Mouse (Mus musculus): ENCODE data around the gene Dpf3. TPM values are rescaled to one million over a fixed set of nuclear protein-coding genes. Genes with fewer than 3 reads are reported as not detected.

Dpf3 gene
- total RNA-seq, 2 experiments from 2014 or later = 16.3 to 22.3 TPM

DNA sequence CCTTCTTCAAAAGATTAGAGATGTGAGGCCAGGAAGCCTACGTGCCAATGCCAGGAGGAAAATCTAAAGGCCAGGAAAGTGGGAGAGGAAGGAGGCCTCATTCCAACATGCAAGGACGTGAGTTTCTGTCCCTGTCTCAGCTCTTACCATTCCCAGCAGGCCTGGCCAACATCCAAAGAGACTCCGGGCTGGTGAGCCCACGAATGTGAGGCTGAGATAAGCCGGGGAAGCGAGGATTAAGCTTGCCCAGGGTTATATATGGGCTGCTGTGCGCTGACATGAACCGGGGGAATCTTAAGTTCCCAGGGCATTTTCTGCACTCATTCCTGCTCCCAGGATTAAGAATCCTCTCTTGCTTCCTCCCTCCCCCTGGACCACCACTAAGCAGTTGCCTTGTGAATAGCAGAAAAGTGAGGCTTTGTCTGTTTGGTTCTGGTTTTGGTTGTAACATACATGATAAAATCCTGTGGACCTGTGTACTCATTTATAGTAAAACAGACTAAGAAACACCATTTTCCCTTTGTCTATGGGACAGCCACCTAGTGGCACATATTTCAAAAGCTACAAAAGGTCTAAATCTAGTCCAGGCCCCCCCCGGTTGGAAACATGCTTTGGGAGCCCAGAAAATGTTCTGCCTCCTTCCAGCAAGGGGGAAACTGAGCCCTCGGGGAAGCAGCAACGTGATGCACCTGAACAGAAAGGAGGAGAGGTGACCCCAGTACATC is 62.6 kb downstream of the Dpf3 start:
- intact Hi-C loops (cut with DNase I) = loop anchor here (5.0 kb wide), 1 partner anchor 313 kb away; no protein-coding TSS in a partner anchor
- DNase-seq = peak; percentile 39 to 48

DNA sequence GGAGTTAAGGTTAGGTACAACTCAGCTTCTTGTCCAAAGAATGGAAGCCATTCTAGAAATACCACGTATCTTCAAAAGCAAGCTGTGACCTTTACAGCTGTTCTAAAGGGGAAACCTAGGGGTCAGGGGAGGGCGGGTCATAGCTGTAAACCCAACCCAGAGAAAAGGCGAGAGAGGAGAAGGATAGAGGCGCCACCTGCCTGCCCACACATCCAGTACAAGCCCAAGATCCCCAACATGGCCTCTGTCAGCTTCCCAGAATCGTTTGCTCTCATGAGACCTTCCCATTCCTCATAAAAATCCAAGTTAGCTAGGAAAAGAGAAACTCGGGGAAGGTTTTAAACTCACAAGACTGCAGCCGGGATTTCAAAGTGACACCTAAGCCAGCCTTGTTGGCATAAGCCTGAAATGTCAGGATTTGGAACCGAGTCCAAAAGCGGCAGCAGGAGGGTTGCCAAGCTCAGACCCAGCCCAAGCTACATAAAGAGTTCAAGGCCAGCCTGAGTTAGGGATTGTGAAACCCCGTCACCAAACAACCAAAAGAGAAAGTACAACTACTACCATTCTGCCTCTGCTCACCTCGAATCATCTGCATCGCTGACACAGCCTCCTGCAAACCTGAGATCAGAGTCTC is 63.3 kb downstream of the Dpf3 start:
- intact Hi-C loops (cut with DNase I) = no loop called here
- no peak for DNase-seq

DNA sequence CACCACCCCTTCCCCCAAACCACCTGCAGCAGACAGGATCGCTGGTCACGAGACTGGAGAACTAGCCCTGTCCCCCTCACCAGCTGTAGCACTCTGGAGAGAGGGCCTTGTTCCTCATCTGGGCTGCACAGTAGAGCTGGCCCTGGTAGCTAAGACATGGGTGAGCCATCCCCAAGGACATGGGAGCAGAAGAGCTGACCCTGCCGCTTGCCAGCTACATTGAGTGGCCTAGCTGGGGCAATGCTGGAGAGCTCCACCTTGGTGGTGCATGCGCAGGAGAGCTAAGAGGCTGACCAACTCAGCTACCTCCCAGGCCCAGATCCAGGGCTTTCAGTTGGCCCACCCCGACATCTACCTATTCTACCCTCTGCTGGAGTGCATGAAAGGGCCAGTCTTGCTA is 67.2 kb downstream of the Dpf3 start:
- DNase-seq = no peak
- intact Hi-C loops (cut with DNase I) = no loop called here

DNA sequence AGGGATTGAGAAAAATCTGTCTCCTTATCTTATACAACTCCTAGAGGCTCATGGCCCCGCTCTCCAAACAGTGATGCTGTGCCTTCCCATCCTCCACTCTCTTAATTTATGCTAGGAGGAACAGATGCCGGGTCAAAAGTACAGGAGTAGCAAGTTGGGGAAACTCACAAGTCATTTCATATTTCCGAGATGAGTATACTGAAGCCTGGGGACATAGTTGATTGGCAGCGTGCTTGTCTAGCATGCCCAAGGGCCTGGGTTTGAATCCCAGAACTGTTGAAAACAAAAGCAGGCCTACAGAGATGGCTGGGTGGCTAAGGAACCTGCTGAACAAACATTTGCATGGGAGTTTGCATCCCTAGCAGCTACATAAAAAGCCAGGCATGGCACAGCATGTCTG is 72.3 kb downstream of the Dpf3 start:
- no peak for DNase-seq
- intact Hi-C loops (cut with DNase I) = no loop called here

DNA sequence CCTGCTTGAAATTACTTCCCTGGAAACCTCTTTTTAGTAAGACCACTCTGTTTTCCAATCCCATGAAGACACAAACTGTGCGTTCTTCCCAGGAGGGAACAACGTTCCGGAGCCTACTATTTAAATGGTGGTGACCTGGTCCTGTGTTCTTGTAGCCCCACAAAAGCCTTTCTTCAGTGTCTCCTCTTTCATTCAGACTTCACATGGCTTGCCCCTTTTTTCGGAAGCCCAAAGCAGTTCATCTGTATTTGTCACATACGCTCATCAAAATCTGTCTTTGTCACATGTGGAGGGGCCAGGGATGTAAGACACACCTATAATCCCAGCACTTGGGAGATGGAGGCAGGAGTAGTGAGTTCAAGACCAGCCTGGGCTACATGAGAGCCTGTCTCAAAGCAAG is 73.8 kb downstream of the Dpf3 start:
- intact Hi-C loops (cut with DNase I) = loop anchor here (2.0 kb wide), 1 partner anchor 73 kb away; the partner anchor contains the start of gene Dpf3
- no peak for DNase-seq

DNA sequence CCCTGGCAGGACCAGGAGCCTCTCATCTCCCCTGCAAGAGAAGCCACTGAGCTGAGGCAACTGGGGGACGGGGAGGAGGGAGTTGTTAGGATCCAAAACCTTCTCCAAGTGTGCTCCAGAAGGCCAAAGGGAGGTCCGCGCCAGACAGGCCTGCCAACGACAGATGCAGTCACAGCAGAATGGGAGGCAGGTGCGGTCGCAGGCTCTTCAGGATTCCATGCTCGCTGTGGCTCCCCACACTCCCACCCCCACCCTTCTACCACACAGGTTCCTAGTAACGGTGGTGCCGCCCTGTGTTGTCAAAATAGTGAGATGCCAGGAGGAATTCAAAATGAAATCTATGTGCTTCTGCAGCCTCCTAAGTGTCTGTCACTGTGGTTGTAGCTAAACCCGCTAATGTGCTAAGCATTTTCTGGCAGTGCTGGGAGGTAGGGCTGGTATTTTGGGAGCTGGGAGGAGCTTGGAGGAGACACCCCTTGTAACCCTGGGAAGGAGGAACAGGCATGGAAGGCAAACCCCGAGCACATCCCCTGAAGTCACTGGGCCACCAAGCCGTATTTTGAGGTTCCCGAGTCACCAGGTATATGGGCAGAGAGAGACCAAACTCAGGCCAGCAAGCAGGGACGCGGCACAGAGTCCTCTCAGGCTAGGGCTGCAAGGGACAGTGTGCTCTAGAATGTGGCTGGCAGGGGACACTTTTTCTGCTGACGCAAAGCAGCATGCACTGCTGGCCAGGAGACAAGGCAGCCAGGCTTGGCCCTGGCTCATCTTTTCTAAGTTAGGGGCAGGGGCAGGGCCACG is 75.6 kb downstream of the Dpf3 start:
- DNase-seq = peak; percentile 41 to 57
- intact Hi-C loops (cut with DNase I) = loop anchor here (1.0 to 2.0 kb wide), 2 partner anchors 36 to 75 kb away; partner anchors contain the start of gene Dpf3

DNA sequence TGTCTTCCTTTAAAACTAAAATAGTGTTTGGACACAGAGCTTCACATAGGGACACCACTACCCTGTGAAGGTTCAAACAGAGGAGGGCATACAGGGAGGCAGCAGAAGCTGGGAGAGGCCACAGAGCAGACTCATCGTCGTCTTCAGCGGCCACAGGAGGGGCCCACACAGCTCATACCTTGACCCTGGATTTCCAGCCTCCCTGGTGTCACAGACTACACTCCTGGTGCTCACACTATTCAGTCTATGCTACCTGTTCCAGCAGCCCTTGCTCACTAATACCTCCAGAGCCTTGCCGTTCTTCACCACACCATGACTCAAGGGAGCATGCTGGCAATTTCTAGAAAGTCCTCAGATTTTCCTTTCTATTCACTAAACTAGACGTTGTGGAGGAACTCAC is 76.5 kb downstream of the Dpf3 start:
- no peak for DNase-seq
- intact Hi-C loops (cut with DNase I) = loop anchor here (1.0 kb wide), 1 partner anchor 35 kb away; no protein-coding TSS in a partner anchor

DNA sequence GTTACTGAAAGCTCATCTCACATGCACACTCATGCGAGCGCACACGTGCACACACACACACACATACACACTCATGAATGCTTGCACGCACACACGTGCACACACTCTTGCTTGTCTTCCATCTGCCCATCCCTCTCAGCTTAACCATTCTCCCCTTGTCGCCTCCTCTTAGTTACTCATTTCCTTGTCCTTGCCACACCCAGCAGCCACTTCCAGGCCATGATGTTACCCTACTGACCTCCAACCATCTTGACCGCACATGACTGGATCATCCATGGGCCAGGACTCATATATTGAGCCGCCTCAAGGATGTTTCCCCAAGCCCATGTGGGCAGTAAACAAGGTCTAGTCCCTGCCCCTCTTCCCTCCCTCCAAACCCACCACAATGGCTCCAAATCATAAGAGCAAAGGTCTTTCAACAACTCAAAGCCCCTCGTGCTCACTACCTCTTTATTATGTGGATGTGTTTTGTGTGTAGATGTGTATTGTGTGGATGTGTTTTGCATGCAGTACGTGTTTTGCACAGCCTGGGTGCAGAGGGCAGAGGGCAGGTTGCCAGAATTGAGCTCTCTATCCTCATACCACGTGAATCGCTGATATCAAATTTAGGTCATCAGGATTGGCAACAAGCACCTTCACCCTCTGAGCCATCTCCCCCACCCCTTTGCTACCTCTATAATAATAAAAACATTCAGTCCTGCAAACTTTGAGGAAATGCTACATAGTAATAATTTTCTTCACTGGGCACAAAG is 82.0 kb downstream of the Dpf3 start:
- intact Hi-C loops (cut with DNase I) = no loop called here
- DNase-seq = no peak

DNA sequence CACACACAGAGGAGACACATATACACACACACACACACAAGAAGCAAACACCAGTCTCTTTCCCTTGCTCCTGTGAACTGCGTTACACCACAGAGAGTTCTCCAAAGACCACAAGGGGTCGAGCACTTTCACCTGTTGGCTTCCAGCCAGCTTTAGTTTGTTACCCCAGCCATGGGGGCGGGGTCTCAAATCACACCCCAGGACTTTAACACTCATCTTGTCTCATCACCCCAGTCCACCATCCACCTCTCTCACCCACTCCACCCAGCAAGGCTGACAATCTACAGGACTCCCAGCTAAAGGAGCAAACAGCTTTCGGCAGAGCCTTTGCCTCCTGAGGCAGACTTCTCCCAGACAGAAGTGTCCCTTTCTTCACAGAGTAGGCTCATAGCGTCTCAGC is 85.2 kb downstream of the Dpf3 start:
- intact Hi-C loops (cut with DNase I) = no loop called here
- no peak for DNase-seq

DNA sequence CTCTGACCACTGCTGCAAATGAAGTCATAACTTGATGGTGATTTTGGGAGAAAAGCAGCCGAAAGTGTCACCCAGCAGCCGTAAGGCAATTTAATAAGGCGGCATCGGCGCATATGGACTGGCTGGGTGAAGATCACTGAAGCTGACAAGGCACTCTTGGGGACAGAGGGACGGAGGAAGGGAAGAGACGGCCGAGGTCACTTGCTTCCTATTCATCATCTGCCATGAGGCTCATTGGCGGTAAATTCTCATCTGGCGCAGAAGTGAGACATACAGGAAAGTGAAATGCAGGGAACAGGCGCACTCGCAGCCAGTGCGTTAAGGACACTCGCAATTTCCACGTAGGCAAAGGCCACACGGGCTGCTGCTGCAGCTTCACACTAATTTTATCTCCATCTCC is 95.5 kb downstream of the Dpf3 start:
- intact Hi-C loops (cut with DNase I) = no loop called here
- DNase-seq = no peak

DNA sequence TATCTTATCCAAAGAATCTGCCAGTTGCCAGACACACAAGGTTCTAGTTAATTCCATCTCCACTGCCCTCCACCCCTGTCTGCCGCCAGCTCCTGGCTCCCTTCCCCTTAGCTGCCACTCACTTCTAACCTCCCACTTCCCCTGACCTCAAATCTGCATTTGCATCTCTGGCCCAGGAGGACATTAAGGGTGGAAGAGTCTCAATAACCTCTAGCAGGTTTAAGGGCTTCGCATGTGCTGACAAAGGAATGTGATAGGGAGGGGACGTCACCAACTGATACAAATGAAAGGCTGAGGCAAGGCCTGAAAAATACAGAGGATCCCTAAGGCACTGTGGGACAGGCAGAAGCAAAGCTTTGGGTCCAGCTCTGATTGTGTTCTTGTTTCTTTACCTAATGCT is 100.0 kb downstream of the Dpf3 start:
- no peak for DNase-seq
- intact Hi-C loops (cut with DNase I) = no loop called here

DNA sequence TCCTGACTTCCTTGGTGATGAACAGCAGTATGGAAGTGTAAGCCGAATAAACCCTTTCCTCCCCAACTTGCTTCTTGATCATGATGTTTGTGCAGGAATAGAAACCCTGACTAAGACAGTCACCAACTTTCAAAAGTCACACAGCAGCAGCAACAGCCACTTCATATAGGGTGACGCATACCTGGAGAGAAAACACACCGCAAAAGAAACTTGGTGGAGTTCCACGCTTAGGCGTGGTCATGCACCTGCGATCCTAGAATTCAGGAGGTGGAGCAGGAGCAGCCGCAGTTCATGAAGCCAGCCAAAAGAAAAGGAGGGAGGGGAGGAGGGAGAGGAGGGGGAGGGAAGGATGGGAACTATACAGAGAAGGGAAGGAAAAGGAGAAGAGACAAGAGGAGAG is 106.4 kb downstream of the Dpf3 start:
- DNase-seq = no peak
- intact Hi-C loops (cut with DNase I) = no loop called here

DNA sequence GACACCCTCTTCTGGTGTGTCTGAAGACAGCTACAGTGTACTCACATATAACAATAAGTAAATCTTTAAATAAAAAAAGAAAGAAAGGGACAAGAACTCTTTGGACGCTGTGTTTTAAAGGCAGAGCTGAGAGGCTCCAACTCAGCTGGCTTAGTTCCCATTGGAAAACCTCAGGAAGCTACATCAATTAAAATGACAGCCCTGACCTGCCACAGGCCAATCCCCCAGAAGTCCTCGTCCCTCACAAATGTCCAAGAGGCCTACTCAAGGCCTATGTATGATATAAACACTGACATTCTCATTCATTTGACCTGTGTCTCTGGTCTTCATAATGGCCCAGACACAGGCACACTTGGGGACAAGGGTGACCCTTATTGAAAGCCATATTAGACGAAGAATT is 107.5 kb downstream of the Dpf3 start:
- intact Hi-C loops (cut with DNase I) = no loop called here
- no peak for DNase-seq

DNA sequence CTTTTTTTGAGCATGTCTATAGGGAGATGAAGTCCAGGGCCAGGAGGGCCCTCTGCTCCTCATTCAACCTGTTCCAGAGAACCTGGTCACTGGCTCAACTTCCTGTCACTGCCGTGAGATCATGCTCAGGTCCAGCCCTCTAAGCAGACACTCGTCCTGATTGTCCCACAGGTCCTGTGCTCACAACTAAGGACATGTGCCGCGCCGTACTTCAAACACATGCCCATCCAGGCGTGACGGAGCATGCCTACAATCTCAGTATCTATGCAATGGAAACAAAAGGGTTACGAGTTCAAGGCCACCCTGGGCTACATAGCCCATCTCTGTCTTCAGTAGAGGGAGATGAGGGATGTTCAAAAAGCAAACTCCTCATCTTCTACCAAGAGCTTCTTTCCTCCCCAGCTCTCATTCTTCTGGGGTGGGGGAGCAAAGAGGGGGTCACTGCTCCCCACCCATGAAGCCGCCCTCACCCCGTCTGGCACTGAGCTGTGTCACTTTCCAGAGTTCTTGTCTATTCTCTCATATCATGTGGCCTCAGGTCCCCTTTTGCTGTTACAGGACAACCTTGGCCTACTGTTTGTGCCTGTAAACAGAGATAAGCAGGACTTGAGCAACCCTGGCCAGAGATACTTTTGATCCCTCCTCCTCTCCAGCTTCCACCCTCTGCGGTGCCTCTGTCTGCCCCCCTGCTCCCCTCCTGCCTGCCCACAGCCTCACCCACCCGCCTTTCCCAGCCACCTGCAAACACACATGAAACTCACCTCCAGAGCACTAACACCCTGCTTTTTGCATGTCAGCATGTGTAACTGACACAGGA is 112.3 kb downstream of the Dpf3 start:
- peak; percentile 20 to 29 for DNase-seq
- intact Hi-C loops (cut with DNase I) = no loop called here

DNA sequence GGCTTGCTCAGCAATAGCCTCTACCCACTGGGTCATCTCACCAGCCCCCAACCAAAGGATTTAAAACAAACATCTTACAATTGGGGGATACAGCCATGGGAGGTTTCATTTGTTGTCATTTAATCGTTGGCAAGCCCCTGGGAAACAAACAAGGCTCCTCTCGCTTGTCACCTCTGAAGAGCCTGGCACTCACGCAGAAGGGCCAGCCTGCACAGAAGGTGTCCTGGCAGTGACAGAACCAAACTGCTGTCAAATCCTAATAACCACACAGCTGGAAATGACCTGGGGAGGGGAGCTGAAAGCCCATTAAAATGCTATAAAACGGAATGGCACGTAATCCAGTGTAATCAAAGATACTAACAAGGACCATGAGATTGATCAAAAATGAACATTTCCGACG is 114.4 kb downstream of the Dpf3 start:
- intact Hi-C loops (cut with DNase I) = no loop called here
- DNase-seq = no peak

DNA sequence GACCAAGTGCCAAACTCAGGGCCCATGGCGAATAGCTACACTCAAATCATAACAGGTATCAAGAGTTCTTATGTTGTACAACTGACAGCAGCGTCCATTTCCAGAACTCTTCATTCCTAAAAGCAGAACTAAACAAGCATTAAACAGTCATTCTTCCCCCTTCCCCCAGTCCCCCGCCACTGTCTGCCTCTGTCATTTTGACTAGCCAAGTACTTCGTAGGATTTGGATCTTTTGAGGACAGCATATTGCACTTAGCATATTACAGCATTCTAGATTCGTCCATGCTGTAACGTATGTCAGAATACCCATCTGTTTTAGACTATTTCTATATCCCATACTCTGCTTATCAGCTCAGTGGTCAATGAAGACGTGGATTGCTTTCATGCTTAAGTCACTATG is 115.2 kb downstream of the Dpf3 start:
- no peak for DNase-seq
- intact Hi-C loops (cut with DNase I) = no loop called here

DNA sequence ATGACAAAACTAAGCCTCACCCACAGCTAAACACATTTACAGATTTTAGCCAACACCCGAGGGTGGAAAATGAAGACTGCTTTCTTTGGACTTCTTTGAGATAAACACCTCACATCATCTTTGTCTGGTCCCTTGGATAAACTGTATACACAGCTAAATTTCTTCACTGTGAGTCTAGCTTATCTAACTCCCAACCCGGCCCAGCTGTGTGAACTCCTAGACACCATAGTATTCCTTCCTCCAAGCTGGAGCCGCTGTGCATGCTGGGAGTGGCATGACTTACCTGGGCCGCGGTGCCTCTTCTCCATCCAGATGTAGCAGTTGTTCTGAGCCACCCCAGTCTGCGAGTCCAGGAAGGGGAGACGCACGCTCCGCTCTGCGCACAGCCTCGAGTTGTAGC is 117.3 kb downstream of the Dpf3 start:
- no peak for DNase-seq
- intact Hi-C loops (cut with DNase I) = no loop called here

DNA sequence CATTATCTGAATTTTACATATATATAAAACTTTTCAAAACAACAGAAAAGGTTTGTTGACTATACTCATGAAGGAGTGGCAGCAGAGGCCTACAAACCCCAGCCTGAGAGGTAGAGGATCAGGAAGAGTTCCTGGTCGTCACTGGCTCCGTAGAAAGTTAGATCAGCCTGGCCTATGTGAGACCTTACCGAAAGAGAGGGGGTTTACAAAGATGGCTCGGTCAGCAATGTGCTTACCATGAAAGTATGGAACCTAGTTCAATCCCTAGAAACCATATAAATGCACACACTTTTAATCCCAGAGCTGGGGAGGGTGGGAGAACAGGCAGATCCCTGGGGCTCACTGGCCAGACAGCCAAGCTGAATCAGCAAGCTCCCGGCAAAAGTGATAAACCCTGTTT is 118.1 kb downstream of the Dpf3 start:
- intact Hi-C loops (cut with DNase I) = loop anchor here (5.0 kb wide), 2 partner anchors 118 to 133 kb away; partner anchors contain the start of gene Dpf3
- DNase-seq = no peak

DNA sequence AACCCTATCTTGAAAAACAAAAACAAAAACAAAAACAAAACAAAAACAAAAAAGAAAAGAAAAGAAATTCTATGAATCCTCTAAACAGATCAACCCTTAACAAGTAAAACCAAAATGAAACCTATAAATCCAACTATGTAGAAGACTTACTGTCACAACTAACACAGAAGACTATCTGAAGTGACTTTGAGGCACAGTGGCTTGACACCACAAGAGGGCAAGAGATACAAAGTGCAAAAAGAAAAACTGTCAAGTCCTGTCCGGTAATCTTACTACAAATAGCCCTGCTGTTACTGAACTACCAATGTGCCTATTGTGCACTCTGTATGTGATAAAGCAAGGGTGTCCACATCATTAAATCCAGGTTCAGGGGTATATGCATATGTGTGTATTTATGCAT is 120.0 kb downstream of the Dpf3 start:
- DNase-seq = no peak

DNA sequence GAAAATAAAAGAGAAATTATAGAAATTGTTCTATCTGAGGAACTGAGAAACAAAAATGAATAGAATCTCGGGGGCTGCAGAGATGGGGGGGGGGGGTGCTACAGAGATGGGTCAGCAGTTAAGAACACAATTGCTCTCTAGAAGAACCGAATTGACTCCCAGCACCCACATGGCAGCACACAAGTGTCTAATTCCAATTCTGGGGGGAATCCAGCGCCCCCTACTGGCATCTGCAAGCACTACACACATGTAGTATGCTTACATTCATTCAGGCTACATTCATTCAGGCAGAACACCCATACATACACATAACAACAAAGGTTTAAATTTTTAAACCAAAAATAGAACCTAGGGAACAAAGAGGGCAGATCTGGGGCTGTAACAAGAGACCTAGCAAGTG is 122.7 kb downstream of the Dpf3 start:
- intact Hi-C loops (cut with DNase I) = loop anchor here (2.0 to 5.0 kb wide), 3 partner anchors 123 to 250 kb away; partner anchors contain the start of gene Dpf3
- DNase-seq = no peak

More for the DNA sequence above, 120.0 kb downstream of the Dpf3 start:
- intact Hi-C loops (cut with DNase I) = loop anchor here (5.0 kb wide), 2 partner anchors 120 to 135 kb away; partner anchors contain the start of gene Dpf3
